Mouse (Mus musculus) MEL (cell line): Measurements from ENCODE around the gene Fscn1. TPM values are rescaled to one million over a fixed set of nuclear protein-coding genes. Genes with fewer than 3 reads are reported as not detected.

Experiments
- DNase-seq: peaks from one replicate; pipeline ENCODE4 v3.0.0; 2011; ENCODE audit warnings: low read depth, low spot score
- H3K27ac ChIP-seq: 2 replicates; pipeline ENCODE4 v1.5.1; 2012; ENCODE audit warnings: low read depth, mild to moderate bottlenecking, control low read depth, low read length, moderate library complexity; ENCODE audit not compliant: control insufficient read depth
- H3K27me3 ChIP-seq, 2 experiments: fragments of 150-350 bp in 1 of 2; sonication (generic) in 1 of 2; 2 replicates each; pipeline ENCODE4 v1.6.1; 2012; ENCODE audit warnings: low read length in 2 of 2, mild to moderate bottlenecking in 2 of 2, improper control_type of control experiment in 1 of 2, moderate library complexity in 1 of 2; ENCODE audit not compliant: insufficient read depth in 2 of 2, control insufficient read depth in 1 of 2
- H3K36me3 ChIP-seq, 2 experiments: 2 replicates each; pipeline ENCODE4 v1.6.1; 2012 to 2014; ENCODE audit warnings: low read length in 2 of 2, improper control_type of control experiment in 1 of 2, inconsistent platforms in 1 of 2, mild to moderate bottlenecking in 1 of 2; ENCODE audit not compliant: insufficient read depth in 2 of 2, control insufficient read depth in 1 of 2
- H3K4me1 ChIP-seq, 2 experiments: fragments of 150-350 bp in 1 of 2; sonication (generic) in 1 of 2; 2 replicates each; pipeline ENCODE4 v1.6.1; 2012; ENCODE audit warnings: low read length in 2 of 2, improper control_type of control experiment in 1 of 2, mild to moderate bottlenecking in 1 of 2; ENCODE audit not compliant: insufficient read depth in 2 of 2, control insufficient read depth in 1 of 2
- H3K4me3 ChIP-seq, 2 experiments: fragments of 150-350 bp in 1 of 2; sonication (generic) in 1 of 2; 2 replicates each; pipeline ENCODE4 v1.5.1; 2012; ENCODE audit warnings: low read depth in 2 of 2, low read length in 2 of 2, mild to moderate bottlenecking in 2 of 2, moderate library complexity in 2 of 2, control low read depth in 1 of 2, improper control_type of control experiment in 1 of 2; ENCODE audit not compliant: control insufficient read depth in 1 of 2, insufficient read depth in 1 of 2
- H3K79me2 ChIP-seq: 2 replicates; pipeline ENCODE4 v1.6.1; 2012; ENCODE audit warnings: mild to moderate bottlenecking, low read length, moderate library complexity; ENCODE audit not compliant: control insufficient read depth, poor library complexity, insufficient read depth
- H3K9ac ChIP-seq: 2 replicates; pipeline ENCODE4 v1.6.1; 2012; ENCODE audit warnings: low read depth, mild to moderate bottlenecking, control low read depth, low read length, moderate library complexity; ENCODE audit not compliant: control insufficient read depth, poor library complexity, severe bottlenecking
- H3K9me3 ChIP-seq: fragments of 150-350 bp; sonication (generic); replicated peaks from 2 replicates; pipeline ENCODE4 v1.6.1; 2012; ENCODE audit warnings: mild to moderate bottlenecking, low read length, improper control_type of control experiment, moderate library complexity; ENCODE audit not compliant: insufficient read depth
- BHLHE40 ChIP-seq: IDR thresholded peaks from 2 replicates; pipeline ENCODE4 v1.6.1; 2012; ENCODE audit warnings: low read depth, mild to moderate bottlenecking, inconsistent platforms, low read length, improper control_type of control experiment, borderline replicate concordance
- CTCF ChIP-seq, 3 experiments: IDR thresholded peaks in 2 of 3; conservative IDR thresholded peaks in 1 of 3; 2 replicates each; pipeline ENCODE4 v1.5.1; 2011 to 2012; ENCODE audit warnings: low read length in 3 of 3, low read depth in 2 of 3, mild to moderate bottlenecking in 2 of 3, improper control_type of control experiment in 1 of 3, inconsistent platforms in 1 of 3, mixed read lengths in 1 of 3, moderate library complexity in 1 of 3; ENCODE audit not compliant: control insufficient read depth in 1 of 3, insufficient read depth in 1 of 3, poor library complexity in 1 of 3, severe bottlenecking in 1 of 3
- EP300 ChIP-seq, 2 experiments: IDR thresholded peaks; 2 replicates each; pipeline ENCODE4 v1.6.1; 2011; ENCODE audit warnings: improper control_type of control experiment in 2 of 2, low read length in 2 of 2, low read depth in 1 of 2, mild to moderate bottlenecking in 1 of 2
- GATA1 ChIP-seq: IDR thresholded peaks from 2 replicates; pipeline ENCODE4 v1.6.1; 2011; ENCODE audit warnings: low read depth, low read length, improper control_type of control experiment
- JUND ChIP-seq: IDR thresholded peaks from 2 replicates; pipeline ENCODE4 v1.6.1; 2011; ENCODE audit warnings: low read depth, mild to moderate bottlenecking, improper control_type of control experiment, low read length
- MAX ChIP-seq: IDR thresholded peaks from 2 replicates; pipeline ENCODE4 v1.6.1; 2011; ENCODE audit warnings: low read length, improper control_type of control experiment
- MEF2A ChIP-seq: IDR thresholded peaks from 2 replicates; pipeline ENCODE4 v1.6.1; 2014; ENCODE audit warnings: low read depth, mild to moderate bottlenecking, inconsistent platforms, low read length, improper control_type of control experiment; ENCODE audit not compliant: poor library complexity, insufficient replicate concordance, severe bottlenecking; ENCODE audit errors: extremely low read depth
- MYC ChIP-seq: IDR thresholded peaks from 2 replicates; pipeline ENCODE4 v1.6.1; 2011; ENCODE audit warnings: low read depth, mild to moderate bottlenecking, low read length, improper control_type of control experiment, moderate library complexity
- NELFE ChIP-seq: IDR thresholded peaks from 2 replicates; pipeline ENCODE4 v1.6.1; 2011; ENCODE audit warnings: low read depth, low read length, improper control_type of control experiment
- NRF1 ChIP-seq: IDR thresholded peaks from 2 replicates; pipeline ENCODE4 v1.6.1; 2014; ENCODE audit warnings: low read depth, mild to moderate bottlenecking, inconsistent platforms, low read length, improper control_type of control experiment, moderate library complexity; ENCODE audit not compliant: poor library complexity, insufficient read depth, severe bottlenecking
- POLR2A ChIP-seq, 2 experiments: IDR thresholded peaks; 2 replicates each; pipeline ENCODE4 v1.6.1; 2011 to 2012; ENCODE audit warnings: low read length in 2 of 2, mild to moderate bottlenecking in 2 of 2, control low read depth in 1 of 2, improper control_type of control experiment in 1 of 2, low read depth in 1 of 2, moderate library complexity in 1 of 2; ENCODE audit not compliant: control insufficient read depth in 1 of 2, insufficient read depth in 1 of 2, poor library complexity in 1 of 2
- RAD21 ChIP-seq: IDR thresholded peaks from 2 replicates; pipeline ENCODE4 v1.6.1; 2011; ENCODE audit warnings: mild to moderate bottlenecking, low read depth, low read length, improper control_type of control experiment
- SMC3 ChIP-seq: IDR thresholded peaks from 2 replicates; pipeline ENCODE4 v1.6.1; 2011; ENCODE audit warnings: low read depth, low read length, improper control_type of control experiment
- TBP ChIP-seq: IDR thresholded peaks from 2 replicates; pipeline ENCODE4 v1.8.0; 2011; ENCODE audit warnings: low read depth, low read length, improper control_type of control experiment
- TCF12 ChIP-seq: IDR thresholded peaks from 2 replicates; pipeline ENCODE4 v1.6.1; 2014; ENCODE audit warnings: low read depth, mild to moderate bottlenecking, inconsistent platforms, low read length, improper control_type of control experiment, moderate library complexity
- ZC3H11A ChIP-seq: IDR thresholded peaks from 2 replicates; pipeline ENCODE4 v1.6.1; 2012; ENCODE audit warnings: low read depth, mild to moderate bottlenecking, inconsistent platforms, low read length, improper control_type of control experiment
- polyA plus RNA-seq, 2 experiments: library from polyadenylated mRNA; stranded (reverse) in 1 of 2; unstranded in 1 of 2; fragments of >175 nt in 1 of 2; fragments of >200 nt in 1 of 2; gene quantifications; 2 replicates each; pipeline versions ENCODE4 v1.2.1 to v1.2.4; 2012; ENCODE audit warnings: low replicate concordance in 2 of 2, low read depth in 1 of 2; ENCODE audit not compliant: insufficient read length in 2 of 2, insufficient read depth in 1 of 2, missing spikeins in 1 of 2
- total RNA-seq: library from RNA; depleted of rRNA; stranded (reverse); fragments of 300-350 nt; gene quantifications from 2 replicates; pipeline ENCODE4 v1.2.3, GENCODE M21; 2012

Fscn1 gene
- total and polyA plus RNA-seq, 3 experiments = not detected

- Histone ChIP-seq H3K9me3 (no peaks in the 10 kb centered on the region), H3K4me1 (peaks cover 0 to 7% of the 10 kb centered on the region in 2 experiments; a peak in 2 of 4 replicates), H3K27ac (no peak overlapping the region), H3K9ac (no peak overlapping the region), H3K79me2 (no peaks in the 10 kb centered on the region), H3K4me3 (no peak overlapping the region), H3K36me3 (peaks cover 0 to 5% of the 10 kb centered on the region in 2 experiments; a peak in 1 of 4 replicates), H3K27me3 (no peaks in the 10 kb centered on the region)
- TF ChIP-seq POLR2A (IDR thresholded peaks at IDR 0.05; ENCODE audit: control insufficient read depth in 1 of 2, insufficient read depth in 1 of 2, low read depth in 1 of 2, low read length in 2 of 2, poor library complexity in 1 of 2) = 0 out of 4 replicates have a peak, but pooled peaks of 1 of the 2 experiments have one; percentile 23
- no peak for TF ChIP-seq MEF2A
- peak; percentile 85 for DNase-seq
Measured at GRCm38 (mm10) chr5:142937956-142938727, 22.0 kb upstream of the Fscn1 start.

- peaks cover 0 to 7% of the 10 kb centered on the region in 2 experiments; a peak in 2 of 4 replicates for H3K4me1 ChIP-seq
- H3K4me3 ChIP-seq = no peak overlapping the region
- H3K36me3 ChIP-seq = peaks cover 0 to 5% of the 10 kb centered on the region in 2 experiments; a peak in 1 of 4 replicates
Measured at GRCm38 (mm10) chr5:142940393-142940792, 19.8 kb upstream of the Fscn1 start.

DNA sequence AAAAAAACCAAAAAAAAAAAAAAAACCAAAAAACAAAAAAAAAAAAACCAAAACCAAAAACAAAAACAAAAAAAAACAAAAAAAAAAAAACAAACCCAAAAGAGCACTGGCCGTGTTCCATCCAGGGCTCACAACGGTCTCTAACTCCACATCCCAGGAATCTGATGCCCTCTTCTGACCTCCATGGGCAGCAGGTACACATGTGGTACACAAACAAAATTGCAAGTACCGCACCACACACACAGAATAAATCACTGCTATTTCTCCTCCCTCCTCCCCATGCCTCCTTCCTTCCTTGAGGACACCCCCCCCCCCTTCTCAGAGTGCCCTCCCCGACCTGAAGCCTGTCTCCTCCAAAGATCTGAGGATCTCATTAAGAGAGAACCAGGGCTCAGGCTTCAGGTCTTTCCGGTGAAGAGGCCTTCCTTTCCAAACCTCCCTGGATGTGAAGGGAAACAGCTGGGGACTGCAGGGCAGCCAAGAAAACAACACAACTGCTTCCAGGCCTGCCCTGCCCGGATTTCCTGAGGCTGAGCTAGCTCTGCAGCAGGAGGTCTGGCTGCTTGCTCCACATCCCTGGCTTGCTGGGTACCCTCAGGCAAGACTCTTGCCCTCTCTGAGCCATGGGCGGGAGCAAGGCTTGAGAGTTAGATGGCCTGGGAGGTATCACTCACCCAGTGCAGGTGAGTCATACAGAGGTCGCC lies 15.0 kb upstream of the Fscn1 start:
- TF ChIP-seq TBP (no peak), TCF12 (no peak), RAD21 (no peak), GATA1 (no peak), MAX (no peak), NRF1 (no peak)
- H3K4me1 ChIP-seq = no peaks in the 10 kb centered on the region
- no peaks in the 10 kb centered on the region for H3K36me3 ChIP-seq
- H3K27me3 ChIP-seq = 0 out of 4 replicates have a peak, but pooled peaks cover 0 to 2% of the 10 kb centered on the region in 2 experiments
- no peak overlapping the region for H3K4me3 ChIP-seq
- H3K79me2 ChIP-seq = no peaks in the 10 kb centered on the region
- no peaks in the 10 kb centered on the region for H3K9me3 ChIP-seq
- H3K9ac ChIP-seq = no peak overlapping the region
- no peak overlapping the region for H3K27ac ChIP-seq
- DNase-seq = no peak

More at GRCm38 (mm10) chr5:142940393-142940792, 19.8 kb upstream of the Fscn1 start:
- H3K9ac ChIP-seq = no peak overlapping the region
- no peaks in the 10 kb centered on the region for H3K79me2 ChIP-seq
- peak; percentile 62 for DNase-seq
- TF ChIP-seq BHLHE40 (no peak), ZC3H11A (peak; percentile 50), RAD21 (peak; percentile 64), MYC (peak; percentile 64; the same call in 1 of the 2 replicates), CTCF (IDR thresholded peaks at IDR 0.05 in 2 of 3, conservative IDR thresholded peaks at IDR 0.05 in 1 of 3; ENCODE audit: control insufficient read depth in 1 of 3, insufficient read depth in 1 of 3, low read depth in 2 of 3, low read length in 3 of 3, poor library complexity in 1 of 3, severe bottlenecking in 1 of 3) (peak; percentile 32 to 67 (median 42); a peak in 5 of 6 replicates), SMC3 (peak; percentile 72), EP300 (IDR thresholded peaks at IDR 0.05; ENCODE audit: low read depth in 1 of 2, low read length in 2 of 2) (no peak), JUND (no peak), NELFE (no peak)
- H3K27me3 ChIP-seq = no peaks in the 10 kb centered on the region
- no peak overlapping the region for H3K27ac ChIP-seq
- no peaks in the 10 kb centered on the region for H3K9me3 ChIP-seq
